Mouse (Mus musculus): ENCODE data around the gene Gm20605.

Gene Gm20605

DNA sequence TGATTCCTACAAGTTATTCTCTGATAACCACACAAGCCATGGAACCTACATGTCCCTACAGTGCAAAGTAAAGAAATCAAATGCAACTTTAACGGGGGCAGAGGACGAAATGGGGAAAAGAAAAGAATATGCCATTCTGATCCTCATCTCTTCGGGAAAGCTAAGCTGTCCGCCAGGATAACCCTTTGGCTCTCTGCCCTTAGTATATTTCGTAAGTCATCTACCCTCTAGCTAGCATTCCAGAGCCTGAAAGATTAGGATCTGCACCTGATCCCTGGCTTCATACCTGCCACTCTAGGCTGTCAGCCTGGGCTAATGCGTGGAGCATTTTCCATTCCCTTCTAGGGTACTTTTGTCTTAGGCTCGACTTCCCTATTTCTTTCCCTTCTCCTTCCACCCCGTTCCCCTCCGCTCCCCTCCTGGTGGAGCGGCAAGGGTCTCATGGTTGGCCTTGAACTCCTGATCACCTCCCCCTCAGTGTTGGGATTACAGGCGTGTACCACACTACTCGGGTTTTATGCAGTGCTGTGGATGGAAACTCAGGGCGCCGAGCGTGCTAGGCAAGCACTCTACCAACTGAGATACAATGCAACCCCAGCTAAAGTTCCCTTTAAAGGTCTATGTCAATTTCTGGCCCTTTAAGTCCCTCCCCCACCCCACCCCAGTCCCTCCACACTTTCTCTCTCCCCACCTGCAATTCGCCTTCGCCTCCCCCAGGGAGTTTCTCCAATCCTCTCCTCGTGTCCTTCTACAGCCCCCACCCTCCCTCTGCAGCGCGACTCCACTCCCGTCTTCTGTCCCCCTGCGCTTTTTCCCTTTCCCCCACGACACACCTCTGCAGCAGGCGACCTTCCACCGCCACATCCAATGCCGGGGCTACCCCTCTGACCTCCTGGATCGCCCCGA lies 54.7 kb downstream of the Gm20605 start:
- in situ Hi-C loops (cut with MboI; ENCODE audit: unreplicated experiment in 2 of 2), result no loop called here

DNA sequence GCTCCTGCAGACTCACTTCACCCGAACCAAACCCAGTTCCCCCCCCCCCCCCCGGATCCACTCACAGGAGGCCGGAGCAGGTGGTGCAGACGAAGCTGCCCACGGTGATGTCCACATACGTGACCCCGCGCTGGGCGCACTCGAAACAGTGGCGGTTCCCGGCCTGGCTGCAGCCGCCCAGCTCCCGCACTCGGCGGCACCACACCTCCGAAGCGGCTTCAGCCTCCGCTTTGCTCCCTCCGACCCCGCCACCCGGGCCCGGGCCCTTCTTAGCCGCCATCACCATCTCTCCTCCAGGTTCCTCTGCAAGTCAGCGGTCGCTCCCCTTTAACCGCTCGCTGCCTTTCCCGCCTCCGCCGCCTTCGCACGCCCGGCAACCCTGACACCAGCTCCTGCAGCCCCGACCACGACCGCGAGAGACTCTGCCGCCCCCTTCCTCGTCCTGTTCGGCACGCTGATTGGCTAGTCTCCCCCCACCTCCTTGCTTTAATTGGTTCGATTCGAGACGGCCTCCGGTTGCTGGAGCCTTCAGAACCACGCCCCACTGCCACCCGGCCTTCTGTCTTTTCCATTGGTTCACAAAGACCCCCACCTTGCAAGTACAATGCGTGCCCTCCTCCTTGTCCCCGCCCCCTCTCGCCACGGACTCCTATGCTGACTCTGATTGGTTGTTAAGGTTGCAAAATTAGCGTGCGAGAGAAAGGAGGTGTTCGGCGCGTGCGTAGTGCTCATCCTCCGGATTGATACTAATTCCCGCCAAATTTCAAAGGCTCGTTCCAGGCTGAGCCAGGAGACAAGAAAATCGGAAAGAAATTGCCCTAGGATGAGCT lies 55.5 kb downstream of the Gm20605 start, which contains the start of gene Agfg2:
Gene Agfg2, minus strand, starts transcription at position 433 of the 830 bp plus-strand sequence.
- in situ Hi-C loops (cut with MboI; ENCODE audit: unreplicated experiment in 2 of 2), result no loop called here

DNA sequence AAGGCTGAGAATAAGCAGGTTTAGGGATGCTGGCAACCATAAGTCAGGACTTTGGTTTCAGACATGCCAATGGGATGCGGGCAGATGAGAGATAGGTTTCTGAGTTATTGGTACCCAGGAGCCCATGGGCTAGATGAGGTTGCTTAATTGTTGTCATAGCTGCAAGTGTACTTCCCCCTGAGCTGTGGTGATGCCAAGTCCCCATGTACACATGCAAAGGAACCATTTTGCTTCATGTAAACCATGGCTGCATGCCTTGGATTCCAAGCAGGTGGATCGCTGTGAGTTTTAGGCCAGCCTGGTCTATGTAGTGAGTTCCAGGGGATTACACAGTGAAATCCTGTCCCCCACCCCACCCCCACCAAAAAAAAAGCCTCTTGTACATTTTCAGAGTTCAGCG lies 56.7 kb downstream of the Gm20605 start:
- in situ Hi-C loops (cut with MboI; ENCODE audit: unreplicated experiment in 2 of 2), result no loop called here

DNA sequence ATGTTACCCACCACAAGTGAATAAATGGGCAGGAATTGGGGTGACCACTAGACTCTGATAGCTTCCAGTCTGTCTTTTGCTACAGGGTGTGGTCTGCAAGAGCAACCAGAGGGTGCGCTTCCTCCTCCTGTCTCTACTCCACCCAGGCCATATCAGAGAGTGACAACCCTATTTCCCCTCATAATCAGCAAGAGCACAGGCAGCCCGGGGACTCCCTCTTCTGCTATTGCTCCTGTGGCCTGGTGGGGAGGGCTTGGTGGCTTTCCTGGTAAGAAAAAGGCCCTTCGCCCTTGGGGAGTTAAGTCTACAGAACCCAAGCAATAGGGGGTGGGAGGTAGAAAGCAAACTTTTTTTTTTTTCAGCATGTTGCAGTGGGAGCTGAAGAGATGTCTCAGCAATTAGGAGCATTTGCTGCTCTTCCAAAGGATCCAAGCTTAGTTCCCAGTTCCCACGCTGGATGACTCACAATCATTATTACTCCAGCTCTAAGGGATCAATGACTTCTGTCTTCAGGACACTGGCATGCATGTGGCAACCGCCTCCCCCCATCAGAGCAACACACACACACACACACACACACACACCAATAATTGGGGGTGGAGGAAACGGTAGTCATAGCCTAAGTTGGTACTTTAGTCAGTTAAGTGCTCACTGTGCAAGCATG lies 57.3 kb downstream of the Gm20605 start:
- in situ Hi-C loops (cut with MboI; ENCODE audit: unreplicated experiment in 2 of 2), result no loop called here

DNA sequence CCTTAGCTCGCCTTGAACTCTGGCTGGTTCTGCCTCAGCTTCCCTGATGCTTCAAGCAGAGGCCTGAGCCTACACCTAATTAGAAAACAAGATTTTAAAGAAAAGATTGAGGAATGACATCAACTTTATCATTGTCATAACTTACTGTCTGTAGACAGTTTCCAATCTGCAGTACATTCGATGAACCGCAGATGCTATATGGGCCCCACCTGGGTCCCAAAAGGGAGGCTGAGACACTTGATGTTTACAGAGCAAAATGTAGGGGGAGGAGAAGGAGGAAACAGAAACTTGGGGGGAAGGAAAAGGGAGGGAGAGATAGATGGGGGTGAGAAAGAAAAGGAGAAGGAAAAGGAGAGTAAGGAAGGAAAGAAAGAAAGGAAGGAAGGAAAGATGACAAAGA lies 61.0 kb downstream of the Gm20605 start:
- in situ Hi-C loops (cut with MboI; ENCODE audit: unreplicated experiment in 2 of 2), result no loop called here

DNA sequence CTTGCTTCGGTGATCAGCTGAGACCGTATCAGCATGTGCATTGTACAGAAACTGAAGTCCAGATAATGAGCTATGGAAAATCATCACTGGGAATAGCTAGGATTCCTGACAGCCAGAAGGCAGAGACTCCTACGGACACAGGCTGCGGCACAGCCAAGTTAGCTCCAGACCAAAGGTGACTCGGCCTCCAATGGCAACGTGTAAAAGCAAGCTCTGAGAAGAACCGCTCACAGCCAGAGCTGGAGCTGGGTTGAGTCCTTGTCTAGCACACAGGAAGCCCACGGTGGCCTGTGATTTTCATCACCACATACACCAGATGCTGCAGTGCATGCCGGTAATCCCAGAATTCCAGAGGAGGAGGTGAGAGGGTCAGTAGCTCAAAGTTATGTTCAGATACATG lies 61.6 kb downstream of the Gm20605 start:
- in situ Hi-C loops (cut with MboI; ENCODE audit: unreplicated experiment in 2 of 2), result no loop called here

DNA sequence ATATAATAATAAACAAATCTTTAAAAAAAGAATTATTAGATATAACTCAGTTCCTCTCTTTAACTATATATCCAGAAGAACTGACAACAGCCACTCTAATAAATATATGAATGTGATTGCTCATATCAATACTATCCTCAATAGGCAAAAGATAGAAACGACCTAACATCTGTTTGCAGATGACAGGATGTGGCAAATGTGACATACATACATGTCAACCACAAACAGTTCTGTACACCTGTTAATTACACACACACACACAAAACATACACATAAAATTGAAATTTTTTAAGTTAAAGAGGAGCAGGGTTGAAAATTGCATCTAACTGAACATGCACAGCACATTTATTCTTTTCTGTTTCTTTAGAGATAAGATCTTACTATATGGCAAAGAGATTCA lies 62.9 kb downstream of the Gm20605 start:
- in situ Hi-C loops (cut with MboI; ENCODE audit: unreplicated experiment in 2 of 2), result no loop called here
